Mouse (Mus musculus) lung, embryonic 16.5 days (tissue): ENCODE measurements around the gene Gm28635. TPM values are rescaled to one million over a fixed set of nuclear protein-coding genes. Genes with fewer than 3 reads are reported as not detected.
A peak's percentile ranks its signal among the peaks of the same experiment; 100 is the strongest.

Experiments
- ATAC-seq: fragments of 200-750 bp; cut with Nextera tagmentation; 2 replicates; pipeline ENCODE4 v1.8.0; 2017; ENCODE audit warnings: low read depth, mild to moderate bottlenecking, moderate library complexity
- H3K27ac ChIP-seq: fragments of 300-500 bp; sonication (generic); 2 replicates; pipeline ENCODE4 v1.5.1; 2014; ENCODE audit warnings: mild to moderate bottlenecking, control low read depth, low read length
- H3K27me3 ChIP-seq: fragments of 300-500 bp; sonication (generic); 2 replicates; pipeline ENCODE4 v1.6.1; 2014; ENCODE audit warnings: low read depth, low read length, mixed read lengths; ENCODE audit not compliant: control insufficient read depth, insufficient read depth
- H3K36me3 ChIP-seq: fragments of 300-500 bp; sonication (generic); 2 replicates; pipeline ENCODE4 v1.6.1; 2014; ENCODE audit warnings: low read length; ENCODE audit not compliant: control insufficient read depth, insufficient read depth
- H3K4me1 ChIP-seq: fragments of 300-500 bp; sonication (generic); replicated peaks from 2 replicates; pipeline ENCODE4 v1.6.1; 2014; ENCODE audit warnings: low read length, mixed read lengths; ENCODE audit not compliant: control insufficient read depth, insufficient read depth
- H3K4me2 ChIP-seq: fragments of 300-500 bp; sonication (generic); 2 replicates; pipeline ENCODE4 v1.6.1; 2014; ENCODE audit warnings: low read depth, low read length, control low read depth
- H3K4me3 ChIP-seq: fragments of 300-500 bp; sonication (generic); 2 replicates; pipeline ENCODE4 v1.5.1; 2014; ENCODE audit warnings: mild to moderate bottlenecking, low read length, control low read depth
- H3K9ac ChIP-seq: fragments of 300-500 bp; sonication (generic); 2 replicates; pipeline ENCODE4 v1.6.1; 2014; ENCODE audit warnings: low read length, control low read depth
- H3K9me3 ChIP-seq: fragments of 300-500 bp; sonication (generic); 2 replicates; pipeline ENCODE4 v1.6.1; 2016; ENCODE audit warnings: low read length; ENCODE audit not compliant: control insufficient read depth
- WGBS: fragments of 180-500 bp; shearing (Covaris S2); extraction: QIAGEN DNeasy Blood & Tissue Kit; methylation state at CpG from one replicate; pipeline ENCODE4 v1.1.7; 2014; 5-methylcytosine and 5-hydroxymethylcytosine counted together
- polyA plus RNA-seq: library from polyadenylated mRNA; unstranded; fragments of >200 nt; fragmentation: Nextera tagmentation; extraction: Ambion mirVana; gene quantifications from 2 replicates; pipeline ENCODE4 v1.2.1, GENCODE M21; 2015

Gene Gm28635
- polyA plus RNA-seq, 1 experiment from 2014 or later = not detected

- no peak for ATAC-seq
- Histone ChIP-seq H3K27me3 (no peaks in the 10 kb centered on the region), H3K36me3 (no peaks in the 10 kb centered on the region), H3K27ac (peak overlapping the region; percentile 99), H3K4me3 (peak overlapping the region; percentile 5), H3K4me2 (peak overlapping the region; percentile 51), H3K9ac (peak overlapping the region; percentile 51), H3K4me1 (peaks cover 71% of the 10 kb centered on the region), H3K9me3 (no peaks in the 10 kb centered on the region)
- WGBS = 17% methylated on average over 4 of the region's 4 CpGs
Measured at GRCm38 (mm10) chr2:84634934-84635482, 42.8 kb downstream of the Gm28635 start.

- Histone ChIP-seq H3K4me3 (0 out of 2 replicates have a peak overlapping the region, but pooled peaks have one; percentile 12), H3K4me2 (peak overlapping the region; percentile 46), H3K9me3 (no peaks in the 10 kb centered on the region), H3K36me3 (no peaks in the 10 kb centered on the region), H3K4me1 (peaks cover 63% of the 10 kb centered on the region), H3K27ac (peak overlapping the region; percentile 99), H3K9ac (0 out of 2 replicates have a peak overlapping the region, but pooled peaks have one; percentile 44), H3K27me3 (no peaks in the 10 kb centered on the region)
- 38% methylated on average over 4 of the region's 4 CpGs for WGBS
- no peak for ATAC-seq
Measured at GRCm38 (mm10) chr2:84634006-84634405, 43.8 kb downstream of the Gm28635 start.

GRCm38 (mm10) chr2:84632999-84633398 is 44.8 kb downstream of the Gm28635 start:
- H3K27me3 ChIP-seq = no peaks in the 10 kb centered on the region
- ATAC-seq = no peak
- peak overlapping the region; percentile 30 for H3K4me3 ChIP-seq
- peak overlapping the region; percentile 47 for H3K9ac ChIP-seq
- H3K4me2 ChIP-seq = peak overlapping the region; percentile 51
- WGBS = 0% methylated on average over 3 of the region's 3 CpGs
- no peaks in the 10 kb centered on the region for H3K9me3 ChIP-seq
- no peaks in the 10 kb centered on the region for H3K36me3 ChIP-seq
- H3K4me1 ChIP-seq = peaks cover 53% of the 10 kb centered on the region
- peak overlapping the region; percentile 91 for H3K27ac ChIP-seq

- no peak overlapping the region for H3K4me2 ChIP-seq
- WGBS = 88% methylated on average over 1 of the region's 1 CpGs
- ATAC-seq = no peak
- no peaks in the 10 kb centered on the region for H3K36me3 ChIP-seq
- peak overlapping the region; percentile 91 for H3K27ac ChIP-seq
- H3K4me3 ChIP-seq = no peak overlapping the region
- H3K9ac ChIP-seq = no peak overlapping the region
- H3K4me1 ChIP-seq = peaks cover 48% of the 10 kb centered on the region
- H3K27me3 ChIP-seq = no peaks in the 10 kb centered on the region
- H3K9me3 ChIP-seq = no peaks in the 10 kb centered on the region
Measured at GRCm38 (mm10) chr2:84632001-84632400, 45.8 kb downstream of the Gm28635 start.

DNA sequence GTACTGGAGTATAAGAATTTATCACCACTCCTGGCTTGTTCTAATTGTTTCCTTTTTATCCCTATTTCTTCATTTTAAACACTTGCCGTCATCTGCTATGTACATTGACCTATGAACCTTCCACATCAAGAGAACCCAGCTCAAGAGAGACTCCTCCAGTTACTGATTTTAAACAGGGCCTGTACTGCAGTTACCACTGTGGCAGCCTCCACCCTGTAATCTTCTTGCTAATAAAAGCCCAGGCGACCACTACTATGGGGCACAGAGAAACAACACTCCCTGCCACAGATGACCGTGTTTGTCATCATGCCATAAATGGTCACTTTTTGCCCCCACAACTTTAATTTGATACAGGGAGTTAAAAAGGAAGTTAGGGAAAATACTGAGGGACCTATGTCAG is 50.8 kb downstream of the Gm28635 start:
- no peak overlapping the region for H3K4me3 ChIP-seq
- peaks cover 7% of the 10 kb centered on the region; the same call in 1 of the 2 replicates for H3K36me3 ChIP-seq
- H3K27ac ChIP-seq = peak overlapping the region; percentile 45
- ATAC-seq = no peak
- no peak overlapping the region for H3K9ac ChIP-seq
- H3K9me3 ChIP-seq = no peaks in the 10 kb centered on the region
- H3K4me2 ChIP-seq = no peak overlapping the region
- H3K4me1 ChIP-seq = peaks cover 37% of the 10 kb centered on the region
- no peaks in the 10 kb centered on the region for H3K27me3 ChIP-seq
- 35% methylated on average over 3 of the region's 3 CpGs for WGBS

DNA sequence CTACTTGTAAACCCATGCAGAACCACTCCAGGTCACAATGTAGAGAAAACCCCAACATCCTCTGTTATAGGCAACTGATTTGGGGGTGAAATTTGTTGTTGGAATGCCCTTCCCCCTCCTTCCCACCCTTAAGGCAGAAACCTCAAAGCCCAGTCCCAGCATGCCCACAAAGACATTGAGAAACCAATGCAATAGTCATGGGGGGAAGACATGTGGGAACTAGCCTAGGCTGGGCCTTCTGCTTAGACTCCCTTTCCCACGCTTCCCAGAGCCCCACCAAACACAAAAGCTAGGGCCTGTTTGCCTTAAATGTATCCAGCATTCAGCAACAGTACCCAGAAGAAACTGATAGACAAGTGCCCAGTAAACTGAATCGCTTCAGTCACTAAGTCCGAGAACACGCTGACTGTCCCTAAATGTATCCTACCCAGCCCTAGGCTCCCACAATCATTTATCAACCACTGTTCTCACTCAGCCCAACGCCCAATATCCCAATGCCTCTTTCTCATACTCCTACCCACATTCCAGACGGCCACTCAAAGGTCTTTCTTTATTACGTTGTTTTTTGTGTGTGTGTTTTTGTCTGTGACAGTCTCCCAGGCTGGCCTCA is 51.4 kb downstream of the Gm28635 start:
- no peak overlapping the region for H3K4me2 ChIP-seq
- H3K36me3 ChIP-seq = peaks cover 7% of the 10 kb centered on the region; the same call in 1 of the 2 replicates
- 62% methylated on average over 7 of the region's 7 CpGs for WGBS
- H3K4me3 ChIP-seq = no peak overlapping the region
- no peak overlapping the region for H3K9ac ChIP-seq
- no peak for ATAC-seq
- no peaks in the 10 kb centered on the region for H3K9me3 ChIP-seq
- peak overlapping the region; percentile 45 for H3K27ac ChIP-seq
- no peaks in the 10 kb centered on the region for H3K27me3 ChIP-seq
- H3K4me1 ChIP-seq = peaks cover 37% of the 10 kb centered on the region

- Histone ChIP-seq H3K9ac (no peak overlapping the region), H3K4me1 (peaks cover 38% of the 10 kb centered on the region), H3K4me2 (no peak overlapping the region), H3K27ac (no peak overlapping the region), H3K27me3 (no peaks in the 10 kb centered on the region), H3K36me3 (peaks cover 22% of the 10 kb centered on the region), H3K4me3 (no peak overlapping the region), H3K9me3 (no peaks in the 10 kb centered on the region)
- no peak for ATAC-seq
- WGBS = 91% methylated on average over 17 of the region's 17 CpGs
Measured at GRCm38 (mm10) chr2:84624201-84624600, 53.6 kb downstream of the Gm28635 start.

GRCm38 (mm10) chr2:84623428-84624119 is 54.3 kb downstream of the Gm28635 start:
- Histone ChIP-seq H3K36me3 (peaks cover 22% of the 10 kb centered on the region), H3K4me2 (no peak overlapping the region), H3K9ac (no peak overlapping the region), H3K9me3 (no peaks in the 10 kb centered on the region), H3K27ac (peak overlapping the region; percentile 5), H3K27me3 (no peaks in the 10 kb centered on the region), H3K4me1 (peaks cover 43% of the 10 kb centered on the region), H3K4me3 (no peak overlapping the region)
- 82% methylated on average over 3 of the region's 3 CpGs for WGBS
- ATAC-seq = no peak

- H3K9ac ChIP-seq = no peak overlapping the region
- H3K4me1 ChIP-seq = peaks cover 43% of the 10 kb centered on the region
- no peaks in the 10 kb centered on the region for H3K9me3 ChIP-seq
- 27% methylated on average over 2 of the region's 2 CpGs for WGBS
- no peak overlapping the region for H3K4me3 ChIP-seq
- H3K27ac ChIP-seq = peak overlapping the region; percentile 52
- ATAC-seq = no peak
- H3K27me3 ChIP-seq = no peaks in the 10 kb centered on the region
- H3K36me3 ChIP-seq = peaks cover 22% of the 10 kb centered on the region
- H3K4me2 ChIP-seq = no peak overlapping the region
Measured at GRCm38 (mm10) chr2:84622668-84623067, 55.2 kb downstream of the Gm28635 start.
